Mouse (Mus musculus) liver, embryonic 15.5 days (tissue): ENCODE measurements at regions not wholly inside any gene's neighbourhood (a gene's known extent, or its start where the extent isn't known, plus 50 kb on each side); places are given as distances from the start of the nearest gene placed in this dataset.

Source experiments
- ATAC-seq: fragments of 200-750 bp; cut with Nextera tagmentation; 2 replicates; pipeline ENCODE4 v1.8.0; 2017; ENCODE audit warnings: moderate number of reproducible peaks, mild to moderate bottlenecking, moderate library complexity; ENCODE audit not compliant: insufficient read depth
- H3K27ac ChIP-seq: fragments of 300-500 bp; sonication (generic); replicated peaks from 2 replicates; pipeline ENCODE4 v1.5.1; 2015; ENCODE audit warnings: mild to moderate bottlenecking, inconsistent platforms
- H3K27me3 ChIP-seq: fragments of 300-500 bp; sonication (generic); 2 replicates; pipeline ENCODE4 v1.6.1; 2015; ENCODE audit warnings: mild to moderate bottlenecking, inconsistent platforms
- H3K36me3 ChIP-seq: fragments of 300-500 bp; sonication (generic); replicated peaks from 2 replicates; pipeline ENCODE4 v1.6.1; 2015; ENCODE audit warnings: moderate library complexity, mild to moderate bottlenecking, inconsistent platforms
- H3K4me1 ChIP-seq: fragments of 300-500 bp; sonication (generic); replicated peaks from 2 replicates; pipeline ENCODE4 v1.6.1; 2015; ENCODE audit warnings: inconsistent platforms
- H3K4me2 ChIP-seq: fragments of 300-500 bp; sonication (generic); 2 replicates; pipeline ENCODE4 v1.6.1; 2015; ENCODE audit warnings: moderate library complexity, mild to moderate bottlenecking, inconsistent platforms
- H3K4me3 ChIP-seq: fragments of 300-500 bp; sonication (generic); replicated peaks from 2 replicates; pipeline ENCODE4 v1.5.1; 2015; ENCODE audit warnings: mild to moderate bottlenecking, inconsistent platforms
- H3K9ac ChIP-seq: fragments of 300-500 bp; sonication (generic); 2 replicates; pipeline ENCODE4 v1.6.1; 2015; ENCODE audit warnings: moderate library complexity, mild to moderate bottlenecking, inconsistent platforms
- H3K9me3 ChIP-seq: fragments of 300-500 bp; sonication (generic); replicated peaks from 2 replicates; pipeline ENCODE4 v1.6.1; 2016; ENCODE audit warnings: inconsistent platforms
- WGBS: fragments of 180-500 bp; shearing (Covaris S2); methylation state at CpG from one replicate; pipeline ENCODE4 v1.1.7; 2015; ENCODE audit warnings: mixed read lengths; ENCODE audit not compliant: insufficient replicate concordance; 5-methylcytosine and 5-hydroxymethylcytosine counted together

GRCm38 (mm10) chr2:131403543-131404217 lies 51.0 kb upstream of the Rnf24 start:
- Histone ChIP-seq H3K4me2 (no peak overlapping the region), H3K4me3 (no peak overlapping the region), H3K9ac (no peak overlapping the region), H3K9me3 (no peaks in the 10 kb centered on the region), H3K27ac (no peak overlapping the region), H3K4me1 (no peaks in the 10 kb centered on the region), H3K27me3 (no peaks in the 10 kb centered on the region), H3K36me3 (no peaks in the 10 kb centered on the region)
- ATAC-seq: no peak
- WGBS: 42% methylated on average over 5 of the region's 5 CpGs
